Mouse (Mus musculus) heart, embryonic 13.5 days (tissue): ENCODE measurements at regions not wholly inside any gene's neighbourhood (a gene's known extent, or its start where the extent isn't known, plus 50 kb on each side); places are given as distances from the start of the nearest gene placed in this dataset.
A peak's percentile ranks its signal among the peaks of the same experiment; 100 is the strongest.

ENCODE experiments used
- ATAC-seq: fragments of 200-750 bp; cut with Nextera tagmentation; 2 replicates; pipeline ENCODE4 v1.8.0; 2017; ENCODE audit warnings: moderate TSS enrichment; ENCODE audit not compliant: insufficient number of reproducible peaks, low FRiP score, low TSS enrichment; ENCODE audit errors: extremely low read depth
- H3K27ac ChIP-seq: fragments of 300-500 bp; sonication (generic); replicated peaks from 2 replicates; pipeline ENCODE4 v1.5.1; 2015; ENCODE audit warnings: moderate library complexity, mild to moderate bottlenecking, inconsistent platforms
- H3K27me3 ChIP-seq: fragments of 300-500 bp; sonication (generic); replicated peaks from 2 replicates; pipeline ENCODE4 v1.6.1; 2015; ENCODE audit warnings: mild to moderate bottlenecking, inconsistent platforms
- H3K36me3 ChIP-seq: fragments of 300-500 bp; sonication (generic); 2 replicates; pipeline ENCODE4 v1.6.1; 2015; ENCODE audit warnings: mild to moderate bottlenecking, inconsistent platforms
- H3K4me1 ChIP-seq: fragments of 300-500 bp; sonication (generic); 2 replicates; pipeline ENCODE4 v1.6.1; 2015; ENCODE audit warnings: inconsistent platforms
- H3K4me2 ChIP-seq: fragments of 300-500 bp; sonication (generic); 2 replicates; pipeline ENCODE4 v1.6.1; 2015; ENCODE audit warnings: inconsistent platforms, mild to moderate bottlenecking, moderate library complexity
- H3K4me3 ChIP-seq: fragments of 300-500 bp; sonication (generic); 2 replicates; pipeline ENCODE4 v1.5.1; 2015; ENCODE audit warnings: moderate library complexity, mild to moderate bottlenecking, inconsistent platforms
- H3K9ac ChIP-seq: fragments of 300-500 bp; sonication (generic); 2 replicates; pipeline ENCODE4 v1.6.1; 2015; ENCODE audit warnings: inconsistent platforms, mild to moderate bottlenecking, moderate library complexity
- H3K9me3 ChIP-seq: fragments of 300-500 bp; sonication (generic); 2 replicates; pipeline ENCODE4 v1.6.1; 2016; ENCODE audit warnings: inconsistent platforms
- WGBS: fragments of 180-500 bp; shearing (Covaris S2); methylation state at CpG from one replicate; pipeline ENCODE4 v1.1.7; 2015; ENCODE audit warnings: mixed read lengths; 5-methylcytosine and 5-hydroxymethylcytosine counted together

- no peak overlapping the region; the same call in 1 of the 2 replicates for H3K9ac ChIP-seq
- peak overlapping the region; percentile 34 for H3K27ac ChIP-seq
- no peaks in the 10 kb centered on the region for H3K27me3 ChIP-seq
- 8% methylated on average over 7 of the region's 7 CpGs for WGBS
- H3K36me3 ChIP-seq: no peaks in the 10 kb centered on the region
- peak overlapping the region; percentile 57 for H3K4me2 ChIP-seq
- 0 out of 2 replicates have a peak overlapping the region, but pooled peaks have one; percentile 10 for H3K4me3 ChIP-seq
- ATAC-seq: 0 out of 2 replicates have a peak, but pooled peaks have one; percentile 66
- H3K4me1 ChIP-seq: peaks cover 14% of the 10 kb centered on the region
- H3K9me3 ChIP-seq: no peaks in the 10 kb centered on the region
These were observed 337.2 kb upstream of the Noct start for GRCm38 (mm10) chr3:50887002-50887401.

GRCm38 (mm10) chr3:50888571-50889210 lies 335.6 kb upstream of the Noct start:
- no peaks in the 10 kb centered on the region for H3K27me3 ChIP-seq
- H3K27ac ChIP-seq: no peak overlapping the region
- H3K4me1 ChIP-seq: peaks cover 14% of the 10 kb centered on the region
- 78% methylated on average over 4 of the region's 4 CpGs for WGBS
- H3K4me3 ChIP-seq: no peak overlapping the region
- ATAC-seq: no peak
- H3K9me3 ChIP-seq: no peaks in the 10 kb centered on the region
- no peak overlapping the region for H3K4me2 ChIP-seq
- H3K9ac ChIP-seq: no peak overlapping the region
- no peaks in the 10 kb centered on the region for H3K36me3 ChIP-seq

- Histone ChIP-seq H3K27ac (no peak overlapping the region), H3K9ac (no peak overlapping the region), H3K36me3 (no peaks in the 10 kb centered on the region), H3K4me3 (no peak overlapping the region), H3K4me2 (no peak overlapping the region), H3K27me3 (no peaks in the 10 kb centered on the region), H3K9me3 (no peaks in the 10 kb centered on the region), H3K4me1 (peaks cover 14% of the 10 kb centered on the region)
- WGBS: 81% methylated on average over 8 of the region's 8 CpGs
- no peak for ATAC-seq
These were observed 333.7 kb upstream of the Noct start for GRCm38 (mm10) chr3:50890537-50890936.

GRCm38 (mm10) chr3:50898179-50898578 lies 326.1 kb upstream of the Noct start:
- ATAC-seq: no peak
- Histone ChIP-seq H3K9me3 (no peaks in the 10 kb centered on the region), H3K27ac (no peak overlapping the region), H3K36me3 (no peaks in the 10 kb centered on the region), H3K4me2 (no peak overlapping the region), H3K9ac (no peak overlapping the region), H3K4me1 (peaks cover 5% of the 10 kb centered on the region; the same call in 1 of the 2 replicates), H3K4me3 (no peak overlapping the region), H3K27me3 (no peaks in the 10 kb centered on the region)
- 79% methylated on average over 9 of the region's 9 CpGs for WGBS

- Histone ChIP-seq H3K27ac (no peak overlapping the region), H3K4me1 (peaks cover 8% of the 10 kb centered on the region), H3K9ac (no peak overlapping the region), H3K36me3 (no peaks in the 10 kb centered on the region), H3K4me3 (no peak overlapping the region), H3K27me3 (no peaks in the 10 kb centered on the region), H3K4me2 (no peak overlapping the region), H3K9me3 (no peaks in the 10 kb centered on the region)
- ATAC-seq: no peak
- WGBS: 62% methylated on average over 7 of the region's 7 CpGs
These were observed 324.4 kb upstream of the Noct start for GRCm38 (mm10) chr3:50899830-50900350.

GRCm38 (mm10) chr3:50900566-50900965 lies 323.7 kb upstream of the Noct start:
- Histone ChIP-seq H3K4me2 (no peak overlapping the region), H3K27me3 (no peaks in the 10 kb centered on the region), H3K36me3 (no peaks in the 10 kb centered on the region), H3K4me3 (no peak overlapping the region), H3K27ac (no peak overlapping the region), H3K9me3 (no peaks in the 10 kb centered on the region), H3K9ac (no peak overlapping the region), H3K4me1 (peaks cover 15% of the 10 kb centered on the region)
- no peak for ATAC-seq
- WGBS: 85% methylated on average over 9 of the region's 9 CpGs

- Histone ChIP-seq H3K36me3 (no peaks in the 10 kb centered on the region), H3K9me3 (no peaks in the 10 kb centered on the region), H3K27ac (no peak overlapping the region), H3K4me2 (no peak overlapping the region), H3K27me3 (no peaks in the 10 kb centered on the region), H3K4me3 (no peak overlapping the region), H3K4me1 (peaks cover 16% of the 10 kb centered on the region), H3K9ac (no peak overlapping the region)
- 83% methylated on average over 10 of the region's 10 CpGs for WGBS
- no peak for ATAC-seq
These were observed 322.9 kb upstream of the Noct start for GRCm38 (mm10) chr3:50901321-50901720.

- Histone ChIP-seq H3K9ac (no peak overlapping the region), H3K4me2 (peak overlapping the region; percentile 51), H3K4me1 (peaks cover 16% of the 10 kb centered on the region), H3K9me3 (no peaks in the 10 kb centered on the region), H3K36me3 (no peaks in the 10 kb centered on the region), H3K4me3 (no peak overlapping the region), H3K27ac (no peak overlapping the region), H3K27me3 (0 out of 2 replicates have a peak, but pooled peaks cover 3% of the 10 kb centered on the region)
- WGBS: 36% methylated on average over 7 of the region's 7 CpGs
- ATAC-seq: no peak
These were observed 321.3 kb upstream of the Noct start for GRCm38 (mm10) chr3:50902933-50903332.

- no peak for ATAC-seq
- Histone ChIP-seq H3K27ac (no peak overlapping the region), H3K27me3 (0 out of 2 replicates have a peak, but pooled peaks cover 3% of the 10 kb centered on the region), H3K9me3 (no peaks in the 10 kb centered on the region), H3K9ac (no peak overlapping the region), H3K4me3 (no peak overlapping the region), H3K4me2 (peak overlapping the region; percentile 76; the same call in 1 of the 2 replicates), H3K4me1 (peaks cover 16% of the 10 kb centered on the region), H3K36me3 (no peaks in the 10 kb centered on the region)
- WGBS: 27% methylated on average over 7 of the region's 7 CpGs
These were observed 319.5 kb upstream of the Noct start for GRCm38 (mm10) chr3:50904716-50905116.

GRCm38 (mm10) chr3:50905274-50905992 lies 318.8 kb upstream of the Noct start:
- peak overlapping the region; percentile 76 for H3K4me2 ChIP-seq
- H3K4me3 ChIP-seq: peak overlapping the region; percentile 55
- H3K36me3 ChIP-seq: no peaks in the 10 kb centered on the region
- H3K9me3 ChIP-seq: no peaks in the 10 kb centered on the region
- ATAC-seq: no peak
- 0 out of 2 replicates have a peak, but pooled peaks cover 3% of the 10 kb centered on the region for H3K27me3 ChIP-seq
- WGBS: 24% methylated on average over 16 of the region's 16 CpGs
- H3K9ac ChIP-seq: peak overlapping the region; percentile 62
- H3K27ac ChIP-seq: no peak overlapping the region
- H3K4me1 ChIP-seq: peaks cover 13% of the 10 kb centered on the region

GRCm38 (mm10) chr3:50905993-50906831 lies 318.0 kb upstream of the Noct start:
- ATAC-seq: no peak
- peak overlapping the region; percentile 76 for H3K4me2 ChIP-seq
- H3K27me3 ChIP-seq: 0 out of 2 replicates have a peak, but pooled peaks cover 3% of the 10 kb centered on the region
- no peaks in the 10 kb centered on the region for H3K9me3 ChIP-seq
- WGBS: 11% methylated on average over 32 of the region's 32 CpGs
- no peaks in the 10 kb centered on the region for H3K36me3 ChIP-seq
- H3K4me3 ChIP-seq: peak overlapping the region; percentile 55
- H3K9ac ChIP-seq: peak overlapping the region; percentile 80
- H3K27ac ChIP-seq: no peak overlapping the region
- H3K4me1 ChIP-seq: peaks cover 13% of the 10 kb centered on the region
